Mouse (Mus musculus) stomach, embryonic 16.5 days (tissue): ENCODE data around the gene Actl10. TPM values are rescaled to one million over a fixed set of nuclear protein-coding genes. Genes with fewer than 3 reads are reported as not detected.

Source experiments
- ATAC-seq: fragments of 200-750 bp; cut with Nextera tagmentation; 2 replicates; pipeline ENCODE4 v1.8.0; 2017; ENCODE audit warnings: moderate number of reproducible peaks, moderate TSS enrichment; ENCODE audit not compliant: insufficient read depth, low FRiP score
- H3K27ac ChIP-seq: fragments of 300-500 bp; sonication (generic); 2 replicates; pipeline ENCODE4 v1.5.1; 2014; ENCODE audit warnings: low read length
- H3K27me3 ChIP-seq: fragments of 300-500 bp; sonication (generic); 2 replicates; pipeline ENCODE4 v1.6.1; 2014; ENCODE audit warnings: low read length, control low read depth, mixed read lengths; ENCODE audit not compliant: control insufficient read depth, insufficient read depth
- H3K36me3 ChIP-seq: fragments of 300-500 bp; sonication (generic); 2 replicates; pipeline ENCODE4 v1.6.1; 2014; ENCODE audit warnings: low read length; ENCODE audit not compliant: control insufficient read depth, insufficient read depth
- H3K4me1 ChIP-seq: fragments of 300-500 bp; sonication (generic); 2 replicates; pipeline ENCODE4 v1.6.1; 2014; ENCODE audit warnings: low read length, control low read depth, mixed read lengths; ENCODE audit not compliant: control insufficient read depth, insufficient read depth
- H3K4me2 ChIP-seq: fragments of 300-500 bp; sonication (generic); 2 replicates; pipeline ENCODE4 v1.6.1; 2014; ENCODE audit warnings: low read depth, low read length, mixed read lengths
- H3K4me3 ChIP-seq: fragments of 300-500 bp; sonication (generic); replicated peaks from 2 replicates; pipeline ENCODE4 v1.5.1; 2014; ENCODE audit warnings: mild to moderate bottlenecking, low read length
- H3K9ac ChIP-seq: fragments of 300-500 bp; sonication (generic); 2 replicates; pipeline ENCODE4 v1.6.1; 2014; ENCODE audit warnings: low read length
- H3K9me3 ChIP-seq: fragments of 300-500 bp; sonication (generic); replicated peaks from 2 replicates; pipeline ENCODE4 v1.6.1; 2016; ENCODE audit warnings: low read length, control low read depth; ENCODE audit not compliant: control insufficient read depth
- WGBS: fragments of 180-500 bp; shearing (Covaris S2); extraction: QIAGEN DNeasy Blood & Tissue Kit; methylation state at CpG from one replicate; pipeline ENCODE4 v1.1.7; 2014; 5-methylcytosine and 5-hydroxymethylcytosine counted together
- polyA plus RNA-seq: library from polyadenylated mRNA; unstranded; fragments of >200 nt; fragmentation: Nextera tagmentation; extraction: Ambion mirVana; gene quantifications from 2 replicates; pipeline ENCODE4 v1.2.1, GENCODE M21; 2015

Actl10 gene
- 0.14 TPM in 1 of 2 replicates, not detected in the other for polyA plus RNA-seq

- H3K9me3 ChIP-seq = no peaks in the 10 kb centered on the region
- peaks cover 10% of the 10 kb centered on the region; the same call in 1 of the 2 replicates for H3K4me1 ChIP-seq
- no peaks in the 10 kb centered on the region for H3K36me3 ChIP-seq
- H3K27ac ChIP-seq = no peak within 1 kb of the TSS
- H3K27me3 ChIP-seq = peaks cover 20% of the 10 kb centered on the region
- H3K4me3 ChIP-seq = peak within 1 kb of the TSS; percentile 17
- peak within 1 kb of the TSS; percentile 42 for H3K4me2 ChIP-seq
- no peak for ATAC-seq
- WGBS = 87% methylated on average over 4 of the region's 4 CpGs
- H3K9ac ChIP-seq = peak within 1 kb of the TSS; percentile 41
Measured at GRCm38 (mm10) chr2:154551476-154551875, at the start of gene Actl10. TSS of gene Actl10 (plus strand) at chr2:154551776.

DNA sequence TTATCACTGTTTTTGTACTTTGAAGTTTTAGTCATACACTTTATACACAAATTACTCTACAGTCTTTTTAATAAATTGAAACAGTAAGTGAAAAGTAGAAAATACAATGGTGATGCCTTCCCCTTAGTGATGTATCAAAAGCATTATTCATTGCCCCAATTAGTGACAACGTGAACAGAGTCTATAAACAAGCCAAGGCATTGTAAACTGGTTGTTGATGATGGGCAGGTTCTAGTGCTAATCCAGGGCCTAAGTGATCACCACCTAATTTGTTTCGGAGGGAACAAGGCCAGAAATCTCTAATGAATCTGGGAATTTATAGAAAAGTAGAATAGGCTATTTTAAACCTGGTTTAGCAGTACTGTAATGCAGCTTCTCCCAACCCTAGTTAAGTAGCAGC, 44.5 kb upstream of the Actl10 start:
- H3K4me1 ChIP-seq = no peaks in the 10 kb centered on the region
- H3K27me3 ChIP-seq = no peaks in the 10 kb centered on the region
- no peak overlapping the region for H3K4me3 ChIP-seq
- no peak overlapping the region for H3K4me2 ChIP-seq
- H3K36me3 ChIP-seq = 0 out of 2 replicates have a peak, but pooled peaks cover 3% of the 10 kb centered on the region
- no peak overlapping the region for H3K27ac ChIP-seq
- no peaks in the 10 kb centered on the region for H3K9me3 ChIP-seq
- WGBS = 74% methylated on average over 2 of the region's 2 CpGs
- ATAC-seq = no peak
- no peak overlapping the region for H3K9ac ChIP-seq

- no peak for ATAC-seq
- WGBS = 72% methylated on average over 9 of the region's 9 CpGs
Measured at GRCm38 (mm10) chr2:154507566-154508283, 43.9 kb upstream of the Actl10 start.

GRCm38 (mm10) chr2:154508450-154508849, 43.1 kb upstream of the Actl10 start:
- no peak for ATAC-seq
- WGBS = 84% methylated on average over 4 of the region's 4 CpGs
- Histone ChIP-seq H3K4me3 (no peak overlapping the region), H3K4me2 (no peak overlapping the region), H3K9me3 (no peaks in the 10 kb centered on the region), H3K27me3 (no peaks in the 10 kb centered on the region), H3K9ac (no peak overlapping the region), H3K27ac (no peak overlapping the region), H3K4me1 (no peaks in the 10 kb centered on the region), H3K36me3 (0 out of 2 replicates have a peak, but pooled peaks cover 3% of the 10 kb centered on the region)

More at GRCm38 (mm10) chr2:154507566-154508283, 43.9 kb upstream of the Actl10 start:
- no peak overlapping the region for H3K4me2 ChIP-seq
- H3K36me3 ChIP-seq = 0 out of 2 replicates have a peak, but pooled peaks cover 3% of the 10 kb centered on the region
- no peaks in the 10 kb centered on the region for H3K9me3 ChIP-seq
- no peaks in the 10 kb centered on the region for H3K4me1 ChIP-seq
- H3K4me3 ChIP-seq = no peak overlapping the region
- no peaks in the 10 kb centered on the region for H3K27me3 ChIP-seq
- no peak overlapping the region for H3K27ac ChIP-seq
- no peak overlapping the region for H3K9ac ChIP-seq

- Histone ChIP-seq H3K4me3 (no peak overlapping the region), H3K27ac (no peak overlapping the region), H3K4me2 (no peak overlapping the region), H3K9me3 (no peaks in the 10 kb centered on the region), H3K36me3 (0 out of 2 replicates have a peak, but pooled peaks cover 3% of the 10 kb centered on the region), H3K4me1 (no peaks in the 10 kb centered on the region), H3K9ac (no peak overlapping the region), H3K27me3 (no peaks in the 10 kb centered on the region)
- 90% methylated on average over 3 of the region's 3 CpGs for WGBS
- no peak for ATAC-seq
Measured at GRCm38 (mm10) chr2:154510141-154510540, 41.4 kb upstream of the Actl10 start.

- no peaks in the 10 kb centered on the region for H3K4me1 ChIP-seq
- WGBS = 85% methylated on average over 3 of the region's 3 CpGs
- H3K36me3 ChIP-seq = peaks cover 6% of the 10 kb centered on the region; the same call in 1 of the 2 replicates
- H3K27ac ChIP-seq = no peak overlapping the region
- no peaks in the 10 kb centered on the region for H3K9me3 ChIP-seq
- no peaks in the 10 kb centered on the region for H3K27me3 ChIP-seq
- no peak overlapping the region for H3K4me3 ChIP-seq
- no peak overlapping the region for H3K9ac ChIP-seq
- no peak overlapping the region for H3K4me2 ChIP-seq
- ATAC-seq = no peak
Measured at GRCm38 (mm10) chr2:154516944-154517343, 34.6 kb upstream of the Actl10 start.

- no peaks in the 10 kb centered on the region for H3K4me1 ChIP-seq
- H3K9me3 ChIP-seq = no peaks in the 10 kb centered on the region
- 85% methylated on average over 5 of the region's 5 CpGs for WGBS
- H3K4me2 ChIP-seq = no peak overlapping the region
- H3K27ac ChIP-seq = no peak overlapping the region
- peaks cover 6% of the 10 kb centered on the region; the same call in 1 of the 2 replicates for H3K36me3 ChIP-seq
- no peaks in the 10 kb centered on the region for H3K27me3 ChIP-seq
- no peak for ATAC-seq
- no peak overlapping the region for H3K4me3 ChIP-seq
- no peak overlapping the region for H3K9ac ChIP-seq
Measured at GRCm38 (mm10) chr2:154517424-154517823, 34.2 kb upstream of the Actl10 start.

DNA sequence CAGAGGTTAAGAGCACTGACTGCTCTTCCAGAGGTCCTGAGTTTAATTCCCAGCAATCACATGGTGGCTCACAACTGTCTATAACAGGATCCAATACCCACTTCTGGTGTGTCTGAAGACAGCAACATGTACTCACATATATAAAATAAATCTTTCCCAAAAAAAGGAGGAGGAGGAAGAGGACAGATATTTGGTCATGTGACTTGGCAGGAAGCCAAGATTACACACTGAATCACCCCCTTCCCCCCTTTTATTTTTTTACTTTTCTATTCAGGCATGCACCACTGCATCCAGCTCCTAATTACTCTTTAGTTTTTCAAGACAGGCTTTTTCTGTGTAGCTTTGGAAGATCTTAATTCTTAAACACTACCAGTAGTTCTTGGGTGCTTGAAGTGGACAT, 30.1 kb upstream of the Actl10 start:
- no peak overlapping the region for H3K27ac ChIP-seq
- no peaks in the 10 kb centered on the region for H3K4me1 ChIP-seq
- H3K4me3 ChIP-seq = no peak overlapping the region
- peaks cover 21% of the 10 kb centered on the region for H3K36me3 ChIP-seq
- no peak for ATAC-seq
- no peak overlapping the region for H3K4me2 ChIP-seq
- no peaks in the 10 kb centered on the region for H3K27me3 ChIP-seq
- no peaks in the 10 kb centered on the region for H3K9me3 ChIP-seq
- H3K9ac ChIP-seq = no peak overlapping the region

DNA sequence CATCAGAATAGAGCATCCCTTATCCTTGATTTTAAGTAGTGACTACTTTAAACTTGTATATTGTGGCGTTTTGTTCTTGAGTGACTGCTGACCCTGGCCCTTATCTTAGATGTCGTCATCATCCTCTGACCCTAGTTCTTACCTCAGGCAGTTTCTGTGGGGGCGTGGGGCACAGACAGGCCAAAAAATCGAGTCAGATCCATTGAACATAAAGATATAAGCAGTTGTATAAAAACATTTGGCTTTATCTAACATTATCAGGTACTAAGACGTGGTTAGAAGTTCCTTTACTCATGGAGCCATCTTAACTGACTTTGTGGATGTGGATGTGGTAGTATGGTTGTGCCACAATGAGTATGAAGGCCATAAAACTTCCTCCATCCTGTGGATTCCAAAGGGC, 29.2 kb upstream of the Actl10 start:
- Histone ChIP-seq H3K36me3 (peaks cover 21% of the 10 kb centered on the region), H3K27ac (no peak overlapping the region), H3K9ac (no peak overlapping the region), H3K4me3 (no peak overlapping the region), H3K9me3 (no peaks in the 10 kb centered on the region), H3K27me3 (no peaks in the 10 kb centered on the region), H3K4me1 (no peaks in the 10 kb centered on the region), H3K4me2 (no peak overlapping the region)
- WGBS = 90% methylated on average over 5 of the region's 5 CpGs
- ATAC-seq = no peak
